Mouse (Mus musculus) inflammation-experienced regulatory T-cells (primary cell): Measurements from ENCODE around the gene Cdc42ep4. TPM values are rescaled to one million over a fixed set of nuclear protein-coding genes. Genes with fewer than 3 reads are reported as not detected.

Experiments used
- polyA plus RNA-seq, 2 experiments: library from polyadenylated mRNA; unstranded; fragments of 100-300 nt; shearing (Covaris generic); gene quantifications; one replicate each; pipeline ENCODE4 v1.2.1; 2017

Cdc42ep4 gene
- 1 to 10 TPM; 4.8 to 5.0 TPM for polyA plus RNA-seq

DNA sequence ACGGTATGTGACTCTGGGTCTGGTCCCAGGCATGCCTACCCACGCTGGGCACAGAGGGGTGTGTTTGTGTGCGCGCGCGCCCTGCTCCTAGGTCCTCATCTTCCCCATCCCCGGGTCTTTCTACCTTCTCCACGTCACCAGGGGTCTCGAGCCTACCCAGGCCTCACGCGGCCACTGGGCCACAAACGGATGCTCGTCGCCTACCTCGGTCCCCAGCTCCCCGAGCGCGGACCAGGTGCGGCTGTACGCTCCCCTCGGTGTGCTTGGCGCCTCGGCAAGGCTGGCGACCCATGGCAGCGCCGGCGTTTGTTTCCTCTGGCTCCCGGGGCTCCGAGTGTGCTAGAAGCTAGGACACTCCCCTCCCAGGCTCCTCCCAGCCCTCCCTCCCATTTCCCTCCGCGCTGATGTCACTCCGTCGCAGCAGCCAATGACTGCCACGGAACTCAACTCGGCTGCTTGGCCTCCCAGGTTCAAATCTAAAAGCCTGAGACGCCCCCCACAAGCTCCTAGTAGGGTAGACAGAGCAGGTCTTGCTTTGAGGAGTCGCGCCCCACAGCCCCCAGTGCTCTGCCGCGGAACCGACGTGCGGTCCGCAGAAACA is at the start of gene Cdc42ep4:
TSS of gene Cdc42ep4 (minus strand) at position 398 of the 601 bp plus-strand sequence.

DNA sequence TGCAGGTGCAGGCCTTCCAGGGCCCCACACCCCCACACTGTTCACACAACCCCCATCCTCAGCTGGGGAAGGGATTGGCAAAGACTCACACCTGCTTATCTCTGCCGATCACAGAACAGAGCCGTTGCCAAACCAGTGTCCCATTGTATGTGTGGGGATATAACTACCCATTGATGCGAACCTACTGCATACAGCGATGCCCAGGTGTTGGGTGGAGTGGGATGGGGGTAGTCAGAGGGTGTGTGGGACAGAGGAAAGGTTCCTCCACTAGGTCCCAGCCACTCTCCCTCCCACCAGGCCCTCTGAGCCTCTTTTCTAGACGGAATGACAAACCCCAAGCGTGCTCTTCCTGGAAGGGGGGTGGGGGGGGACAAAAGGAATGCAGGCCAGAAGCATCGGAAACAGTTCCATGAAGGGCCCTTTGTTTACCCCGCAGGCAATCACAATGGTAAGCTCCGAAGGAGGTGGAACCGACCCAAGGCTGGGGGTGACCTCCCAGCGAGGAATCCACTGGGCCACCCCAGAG is 41.9 kb downstream of the Cdc42ep4 start, which contains the start of gene Cpsf4l:
TSS of gene Cpsf4l (minus strand) at position 287 of the 526 bp plus-strand sequence.

DNA sequence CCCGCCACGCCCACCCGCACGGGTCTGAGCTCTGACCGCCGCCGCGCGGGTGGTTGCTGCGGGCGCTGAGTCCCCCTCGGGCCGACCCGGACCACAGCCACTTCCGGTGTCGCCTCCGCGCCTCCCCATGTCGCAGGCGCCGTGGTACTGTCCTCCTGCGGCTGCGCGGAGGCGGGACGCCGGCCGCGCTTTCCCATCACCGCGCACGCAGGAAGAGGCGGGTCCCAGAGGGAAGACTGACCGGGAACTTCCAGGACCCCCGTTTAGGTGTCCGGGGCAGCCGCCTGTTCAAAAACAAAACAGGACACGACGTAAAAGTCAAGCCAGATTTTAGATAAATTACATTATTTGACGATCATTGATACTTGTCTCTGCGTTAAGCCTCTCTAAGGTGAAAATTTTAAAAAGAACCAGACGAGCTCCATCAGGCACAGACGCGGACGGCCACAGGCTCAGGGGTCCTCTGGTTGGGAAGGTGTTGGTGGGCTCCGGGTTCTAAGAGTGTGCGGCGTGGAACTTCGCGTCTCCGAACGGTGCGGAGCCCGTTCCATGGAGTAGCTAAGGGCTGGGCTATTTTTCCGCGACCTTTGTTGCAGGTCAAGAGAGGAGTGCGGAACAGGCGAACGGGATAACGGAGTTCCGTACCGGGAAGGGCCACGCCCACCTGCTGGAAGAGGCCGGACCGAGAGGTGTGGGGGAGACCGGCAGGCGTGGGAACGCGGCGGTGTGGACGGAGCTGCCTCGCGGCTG is 67.5 kb downstream of the Cdc42ep4 start, which contains the start of the genes Fam104a and D11Wsu47e:
TSS of gene Fam104a (minus strand) at position 199 of the 750 bp plus-strand sequence.
TSS of gene D11Wsu47e (plus strand) at position 456 of the 750 bp plus-strand sequence.

Other genes with a start within 250 kb of the Cdc42ep4 start
- gene Sstr2, start 132.5 kb downstream of the Cdc42ep4 start, polyA plus RNA-seq, result not detected
- gene Cog1, start 102.7 kb downstream of the Cdc42ep4 start, polyA plus RNA-seq, result 10 to 100 TPM; 58.9 to 69.8 TPM
- 10 to 100 TPM; 30.4 to 44.3 TPM for gene Slc39a11, start 101.8 kb downstream of the Cdc42ep4 start, polyA plus RNA-seq
- gene Fam104a, start 67.7 kb downstream of the Cdc42ep4 start, polyA plus RNA-seq, result 10 to 100 TPM; 57.9 to 62.3 TPM
- 10 to 100 TPM; 18.0 to 18.1 TPM for gene D11Wsu47e, start 67.5 kb downstream of the Cdc42ep4 start, polyA plus RNA-seq
- 1 to 10 TPM in 1 of 2 experiments, under 1 TPM in 1; 0.47 to 1.9 TPM for gene Cpsf4l, start 41.9 kb downstream of the Cdc42ep4 start, polyA plus RNA-seq